Mouse (Mus musculus) embryo, embryonic 10 days (tissue): ENCODE measurements at regions not wholly inside any gene's neighbourhood (a gene's known extent, or its start where the extent isn't known, plus 50 kb on each side); places are given as distances from the start of the nearest gene placed in this dataset.

Experiments
- DNase-seq: peaks from one replicate; pipeline ENCODE4 v3.0.0-alpha.2; 2015; ENCODE audit warnings: low spot score

GRCm38 (mm10) chr3:35365431-35365830, 388.5 kb upstream of the Atp11b start:
- DNase-seq = no peak

GRCm38 (mm10) chr3:35372276-35372675, 381.6 kb upstream of the Atp11b start:
- no peak for DNase-seq

- DNase-seq = no peak
Observed at GRCm38 (mm10) chr3:35387386-35387785, 366.5 kb upstream of the Atp11b start.

GRCm38 (mm10) chr3:35392657-35393056, 361.2 kb upstream of the Atp11b start:
- DNase-seq = no peak

- peak; percentile 47 for DNase-seq
Observed at GRCm38 (mm10) chr3:35400213-35400612, 353.7 kb upstream of the Atp11b start.

GRCm38 (mm10) chr3:35402666-35403065, 351.2 kb upstream of the Atp11b start:
- DNase-seq = no peak

- DNase-seq = peak; percentile 24
Observed at GRCm38 (mm10) chr3:35403952-35404351, 350.0 kb upstream of the Atp11b start.

- DNase-seq = peak; percentile 83
Observed at GRCm38 (mm10) chr3:35404492-35405390, 349.2 kb upstream of the Atp11b start.

GRCm38 (mm10) chr3:35405621-35406079, 348.3 kb upstream of the Atp11b start:
- DNase-seq = peak; percentile 73

- no peak for DNase-seq
Observed at GRCm38 (mm10) chr3:35437687-35438086, 316.2 kb upstream of the Atp11b start.

- no peak for DNase-seq
Observed at GRCm38 (mm10) chr3:35462858-35463257, 291.0 kb upstream of the Atp11b start.

GRCm38 (mm10) chr3:35464212-35464911, 289.5 kb upstream of the Atp11b start:
- no peak for DNase-seq

GRCm38 (mm10) chr3:35465956-35466355, 287.9 kb upstream of the Atp11b start:
- no peak for DNase-seq

- DNase-seq = peak; percentile 41
Observed at GRCm38 (mm10) chr3:35473351-35473750, 280.6 kb upstream of the Atp11b start.

- DNase-seq = peak; percentile 33
Observed at GRCm38 (mm10) chr3:35474361-35474760, 279.5 kb upstream of the Atp11b start.

GRCm38 (mm10) chr3:35475326-35475725, 278.6 kb upstream of the Atp11b start:
- DNase-seq = no peak

- DNase-seq = peak; percentile 33
Observed at GRCm38 (mm10) chr3:35480714-35481695, 272.9 kb upstream of the Atp11b start.

GRCm38 (mm10) chr3:35481841-35482240, 272.1 kb upstream of the Atp11b start:
- peak; percentile 9 for DNase-seq

GRCm38 (mm10) chr3:35482296-35482695, 271.6 kb upstream of the Atp11b start:
- DNase-seq = peak; percentile 85

- DNase-seq = no peak
Observed at GRCm38 (mm10) chr3:35482759-35483158, 271.1 kb upstream of the Atp11b start.

GRCm38 (mm10) chr3:35496027-35496824, 257.7 kb upstream of the Atp11b start:
- no peak for DNase-seq
